Mouse (Mus musculus): ENCODE results near the gene Arntl2.

DNA sequence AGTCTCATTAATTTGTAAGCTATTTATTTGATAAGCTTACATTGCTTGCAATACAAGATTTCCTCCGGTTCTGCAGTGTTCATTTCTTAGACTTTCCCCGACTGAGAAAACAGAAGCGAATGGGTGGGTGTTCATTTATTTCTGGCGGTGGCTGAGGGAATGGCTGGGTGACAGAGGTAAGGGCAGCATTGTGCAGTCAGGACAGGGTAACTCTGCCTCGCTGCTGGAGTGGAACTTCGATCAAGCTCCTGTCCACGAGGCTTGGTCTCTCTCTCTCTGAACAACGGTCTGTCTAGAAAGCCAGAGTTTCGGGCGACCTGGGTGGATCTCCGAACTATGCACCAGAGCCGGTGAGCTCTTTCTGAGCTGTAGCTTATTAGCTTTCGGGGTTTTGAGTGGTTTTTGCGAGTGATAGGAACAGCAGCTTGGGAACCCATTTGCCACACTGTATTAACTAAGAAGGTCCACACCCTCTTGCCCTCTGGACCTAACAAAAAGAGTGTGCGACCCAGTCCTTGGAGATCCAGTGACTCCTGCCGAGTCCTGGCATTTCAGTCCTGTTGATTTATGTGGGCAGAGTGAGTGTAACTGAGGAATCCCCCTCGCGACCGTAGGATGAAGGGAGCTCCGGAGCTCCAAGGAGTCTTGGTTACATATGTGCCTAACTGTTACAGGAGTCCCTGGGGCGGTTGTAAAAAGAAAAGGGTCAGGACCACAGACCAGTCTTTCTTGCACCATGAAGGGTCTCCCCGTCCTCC, 510 bp upstream of the Arntl2 start:
- TF ChIP-seq GATA1 (IDR thresholded peaks at IDR 0.05; ENCODE audit: low read length), result no peak
- TF ChIP-seq TAL1 (IDR thresholded peaks at IDR 0.05; ENCODE audit: low read length), result no peak
